Mouse (Mus musculus) neural tube, embryonic 13.5 days (tissue): ENCODE data around the gene Hs6st2. TPM values are rescaled to one million over a fixed set of nuclear protein-coding genes. Genes with fewer than 3 reads are reported as not detected.

Experiments
- ATAC-seq: fragments of 200-750 bp; cut with Nextera tagmentation; 2 replicates; pipeline ENCODE4 v1.8.0; 2017; ENCODE audit warnings: low read depth, mild to moderate bottlenecking, moderate TSS enrichment, moderate library complexity
- H3K27ac ChIP-seq: fragments of 300-500 bp; sonication (generic); replicated peaks from 2 replicates; pipeline ENCODE4 v1.5.1; 2015; ENCODE audit warnings: moderate library complexity, mild to moderate bottlenecking, inconsistent platforms
- H3K27me3 ChIP-seq: fragments of 300-500 bp; sonication (generic); 2 replicates; pipeline ENCODE4 v1.6.1; 2015; ENCODE audit warnings: mild to moderate bottlenecking, inconsistent platforms
- H3K36me3 ChIP-seq: fragments of 300-500 bp; sonication (generic); 2 replicates; pipeline ENCODE4 v1.6.1; 2015; ENCODE audit warnings: mild to moderate bottlenecking, inconsistent platforms
- H3K4me1 ChIP-seq: fragments of 300-500 bp; sonication (generic); replicated peaks from 2 replicates; pipeline ENCODE4 v1.6.1; 2015; ENCODE audit warnings: inconsistent platforms
- H3K4me2 ChIP-seq: fragments of 300-500 bp; sonication (generic); 2 replicates; pipeline ENCODE4 v1.6.1; 2015; ENCODE audit warnings: inconsistent platforms, mild to moderate bottlenecking, moderate library complexity
- H3K4me3 ChIP-seq: fragments of 300-500 bp; sonication (generic); 2 replicates; pipeline ENCODE4 v1.5.1; 2015; ENCODE audit warnings: mild to moderate bottlenecking, inconsistent platforms
- H3K9ac ChIP-seq: fragments of 300-500 bp; sonication (generic); 2 replicates; pipeline ENCODE4 v1.6.1; 2015; ENCODE audit warnings: moderate library complexity, mild to moderate bottlenecking, inconsistent platforms
- H3K9me3 ChIP-seq: fragments of 300-500 bp; sonication (generic); 2 replicates; pipeline ENCODE4 v1.6.1; 2016; ENCODE audit warnings: inconsistent platforms
- WGBS: fragments of 180-500 bp; shearing (Covaris S2); methylation state at CpG from one replicate; pipeline ENCODE4 v1.1.7; 2015; 5-methylcytosine and 5-hydroxymethylcytosine counted together
- polyA plus RNA-seq: library from polyadenylated mRNA; unstranded; fragments of >200 nt; fragmentation: Nextera tagmentation; extraction: Ambion mirVana; gene quantifications from 2 replicates; pipeline ENCODE4 v1.2.1, GENCODE M21; 2015

The Hs6st2 gene
- polyA plus RNA-seq, 1 experiment from 2014 or later, result 14.0 TPM

DNA sequence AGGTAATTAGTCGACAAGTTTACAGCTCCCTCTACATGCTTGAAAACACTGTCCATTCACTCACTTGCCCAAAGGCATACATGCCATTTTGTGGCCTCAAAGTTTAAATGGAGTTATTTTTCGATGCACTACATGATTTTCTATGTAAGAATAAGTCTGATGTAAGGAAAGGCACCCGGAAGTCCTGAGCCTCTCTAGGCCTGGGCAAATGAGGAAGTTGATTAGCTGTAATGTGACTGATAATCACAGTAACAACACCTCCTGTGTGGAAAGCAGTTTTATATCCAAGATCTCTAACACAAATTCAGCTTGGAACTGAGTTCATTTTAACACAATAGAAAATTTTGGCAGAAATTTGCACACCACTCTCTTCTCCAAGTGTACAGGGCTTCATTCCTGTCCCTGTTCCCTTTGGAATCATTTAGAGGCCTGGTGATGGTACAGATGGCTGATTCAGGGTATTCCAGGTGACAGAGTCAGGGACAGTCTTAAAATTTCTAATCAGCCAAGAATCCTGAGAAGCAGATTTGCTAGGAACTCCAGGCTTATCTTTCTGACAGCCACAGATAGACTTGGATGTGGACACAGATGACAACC, 38.9 kb downstream of the Hs6st2 start:
- Histone ChIP-seq H3K9me3 (no peaks in the 10 kb centered on the region), H3K4me2 (no peak overlapping the region), H3K27ac (no peak overlapping the region), H3K4me3 (no peak overlapping the region), H3K4me1 (no peaks in the 10 kb centered on the region), H3K9ac (no peak overlapping the region), H3K36me3 (no peaks in the 10 kb centered on the region), H3K27me3 (no peaks in the 10 kb centered on the region)
- ATAC-seq, result no peak
- WGBS, result 84% methylated on average over 3 of the region's 3 CpGs

DNA sequence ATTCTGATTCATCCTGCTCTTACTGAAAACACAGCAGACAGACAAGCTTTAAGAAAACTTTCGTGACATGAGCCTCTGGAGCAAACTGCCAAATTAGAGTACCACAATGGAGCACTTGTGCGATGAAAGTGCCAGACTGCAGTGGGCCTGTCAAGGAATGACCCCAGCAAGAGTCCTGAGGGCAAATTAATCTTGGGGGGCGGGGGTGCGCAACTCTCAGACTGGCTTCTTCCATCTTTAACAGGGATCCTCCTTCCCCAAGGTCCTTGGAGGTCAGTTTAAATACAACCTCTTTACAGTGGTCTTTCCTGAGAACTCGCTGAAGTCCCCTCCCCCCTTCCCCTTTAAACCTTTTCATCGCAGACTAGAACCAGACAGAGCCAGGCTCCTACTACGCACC, 45.9 kb downstream of the Hs6st2 start:
- ATAC-seq, result no peak
- 58% methylated on average over 7 of the region's 7 CpGs for WGBS
- Histone ChIP-seq H3K9ac (no peak overlapping the region), H3K9me3 (no peaks in the 10 kb centered on the region), H3K36me3 (no peaks in the 10 kb centered on the region), H3K27ac (no peak overlapping the region), H3K4me2 (no peak overlapping the region), H3K4me1 (no peaks in the 10 kb centered on the region), H3K27me3 (no peaks in the 10 kb centered on the region), H3K4me3 (no peak overlapping the region)

DNA sequence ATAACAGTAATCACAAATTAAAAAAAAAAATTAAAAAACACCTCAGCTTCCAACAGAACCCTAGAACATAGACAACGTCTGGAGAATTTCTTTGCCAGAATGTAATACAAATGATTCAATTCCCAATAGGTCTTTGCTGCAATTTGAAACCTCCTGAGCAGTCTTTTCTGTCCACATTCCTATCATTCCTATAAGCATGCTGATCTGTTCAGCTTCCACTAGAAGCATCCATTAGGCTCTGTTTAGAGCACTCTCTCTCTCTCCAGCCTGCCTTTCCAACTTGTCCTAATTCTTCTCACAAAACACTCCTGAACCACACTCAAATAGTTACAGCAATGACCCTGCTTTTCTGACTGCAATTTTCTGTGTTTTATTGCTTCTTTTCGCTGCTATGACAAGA, 50.3 kb downstream of the Hs6st2 start:
- Histone ChIP-seq H3K27ac (no peak overlapping the region), H3K4me3 (no peak overlapping the region), H3K36me3 (no peaks in the 10 kb centered on the region), H3K9ac (no peak overlapping the region), H3K4me2 (no peak overlapping the region), H3K27me3 (no peaks in the 10 kb centered on the region), H3K4me1 (no peaks in the 10 kb centered on the region), H3K9me3 (no peaks in the 10 kb centered on the region)
- WGBS, result 71% methylated on average over 2 of the region's 2 CpGs
- no peak for ATAC-seq

DNA sequence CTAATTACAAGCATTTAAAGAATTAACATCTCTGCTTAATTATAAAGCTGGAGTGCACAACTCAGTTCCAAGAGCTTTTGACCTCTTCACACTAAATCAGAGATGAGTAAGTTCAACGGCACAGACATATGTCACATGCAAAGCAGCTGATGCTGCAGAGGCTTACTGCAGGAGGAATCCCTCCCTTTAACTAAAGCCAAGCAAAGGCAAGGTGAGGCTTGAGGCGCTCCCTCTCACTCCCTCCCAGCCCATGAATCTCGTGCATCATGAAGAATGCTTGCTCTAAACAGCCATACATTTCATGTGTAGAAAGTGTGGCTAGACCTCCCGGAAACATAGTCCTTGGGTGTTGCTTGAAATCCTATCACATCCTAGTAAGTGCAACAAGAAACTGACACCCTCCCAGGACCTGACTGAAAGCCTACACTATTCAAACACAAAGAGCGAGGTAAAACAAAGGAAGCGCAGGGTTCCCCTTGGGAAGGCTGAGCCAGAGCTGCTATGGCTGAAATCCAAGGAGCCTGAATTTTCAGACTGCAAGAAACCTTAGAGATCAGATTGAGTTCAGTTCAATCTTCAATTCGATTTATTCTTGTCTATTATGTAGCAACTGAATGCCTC, 67.2 kb downstream of the Hs6st2 start:
- H3K4me2 ChIP-seq, result peak overlapping the region; percentile 16; the same call in 1 of the 2 replicates
- no peak overlapping the region for H3K4me3 ChIP-seq
- H3K4me1 ChIP-seq, result peaks cover 4% of the 10 kb centered on the region; the same call in 1 of the 2 replicates
- H3K9ac ChIP-seq, result no peak overlapping the region
- 29% methylated on average over 7 of the region's 7 CpGs for WGBS
- H3K27ac ChIP-seq, result peak overlapping the region; percentile 56
- H3K36me3 ChIP-seq, result no peaks in the 10 kb centered on the region
- H3K9me3 ChIP-seq, result no peaks in the 10 kb centered on the region
- 0 out of 2 replicates have a peak, but pooled peaks have one; percentile 43 for ATAC-seq
- H3K27me3 ChIP-seq, result no peaks in the 10 kb centered on the region

DNA sequence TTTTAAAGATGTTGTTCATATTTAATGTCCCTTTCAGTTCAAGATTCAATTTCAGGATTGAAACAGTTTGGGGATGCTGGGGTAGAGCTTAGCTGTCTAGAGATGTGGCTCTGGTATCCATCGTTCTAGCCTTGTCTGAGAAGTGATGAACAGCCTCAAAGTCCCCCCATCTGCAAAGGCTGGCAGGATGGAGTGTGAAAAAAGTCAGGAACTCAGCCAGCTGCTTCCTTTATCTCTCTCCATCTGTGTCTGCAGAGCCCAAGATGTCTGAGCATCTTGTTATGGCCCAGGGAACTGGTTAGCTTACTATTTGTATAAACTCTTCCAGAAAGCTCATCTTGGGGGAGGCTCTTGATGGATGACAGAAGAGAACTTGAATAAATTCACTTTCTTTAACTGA, 70.9 kb downstream of the Hs6st2 start:
- Histone ChIP-seq H3K9me3 (no peaks in the 10 kb centered on the region), H3K4me3 (no peak overlapping the region), H3K4me2 (no peak overlapping the region), H3K9ac (no peak overlapping the region), H3K27me3 (no peaks in the 10 kb centered on the region), H3K4me1 (peaks cover 4% of the 10 kb centered on the region; the same call in 1 of the 2 replicates), H3K27ac (no peak overlapping the region), H3K36me3 (no peaks in the 10 kb centered on the region)
- no peak for ATAC-seq
- WGBS, result 52% methylated on average over 1 of the region's 1 CpGs

DNA sequence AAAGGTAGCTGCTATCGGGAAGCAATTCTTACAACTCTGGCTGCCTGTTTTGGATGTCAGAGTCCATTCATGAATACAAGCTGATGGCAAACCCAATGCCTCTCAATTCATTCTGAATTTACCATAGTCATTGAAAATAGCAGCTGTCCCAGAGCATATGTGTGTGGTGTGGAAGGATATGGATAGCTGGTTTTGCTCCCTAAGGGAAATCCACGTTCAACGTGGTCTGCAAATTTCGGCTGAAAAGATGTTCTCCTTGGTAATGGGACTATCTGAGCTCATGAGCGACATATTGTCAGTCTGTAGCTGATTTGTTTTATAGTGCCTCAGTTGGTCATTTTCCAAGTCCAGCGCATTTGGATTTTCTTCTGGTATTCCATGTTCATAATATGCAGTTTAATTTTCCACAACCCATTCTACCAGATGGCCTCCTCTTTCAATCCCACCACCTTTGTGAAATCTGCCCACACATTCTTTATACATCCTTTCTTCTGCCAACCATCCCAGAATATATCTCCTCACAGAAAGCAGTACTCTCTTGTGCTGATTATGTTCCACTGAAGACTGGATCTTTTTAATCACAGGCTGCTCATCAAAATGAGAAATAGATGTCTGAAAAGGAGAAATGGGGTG, 75.3 kb downstream of the Hs6st2 start:
- no peak overlapping the region for H3K4me3 ChIP-seq
- H3K9ac ChIP-seq, result no peak overlapping the region
- H3K4me1 ChIP-seq, result no peaks in the 10 kb centered on the region
- H3K9me3 ChIP-seq, result no peaks in the 10 kb centered on the region
- H3K4me2 ChIP-seq, result no peak overlapping the region
- no peaks in the 10 kb centered on the region for H3K36me3 ChIP-seq
- no peak overlapping the region for H3K27ac ChIP-seq
- no peaks in the 10 kb centered on the region for H3K27me3 ChIP-seq
- 86% methylated on average over 6 of the region's 6 CpGs for WGBS
- no peak for ATAC-seq

DNA sequence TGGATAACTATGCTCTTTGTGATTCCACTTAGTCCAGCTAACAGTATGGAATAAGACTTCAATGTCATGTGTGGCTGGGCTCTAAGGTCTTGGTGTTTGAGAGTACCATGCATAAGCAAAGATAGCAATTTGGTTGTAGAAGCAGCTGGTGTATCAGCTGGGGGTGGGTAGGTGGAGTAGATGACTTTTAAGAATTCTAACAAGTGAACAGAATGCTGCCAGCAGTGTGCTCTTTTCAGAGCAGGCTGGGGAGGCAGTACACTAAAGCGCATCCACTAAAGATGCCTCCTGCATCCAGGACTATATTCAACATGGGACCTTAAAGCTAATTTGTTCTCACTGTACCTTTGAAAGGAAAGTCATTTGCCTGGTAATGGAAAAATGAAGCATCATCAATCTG, 88.9 kb downstream of the Hs6st2 start:
- Histone ChIP-seq H3K4me3 (no peak overlapping the region), H3K27ac (no peak overlapping the region), H3K4me1 (no peaks in the 10 kb centered on the region), H3K9ac (no peak overlapping the region), H3K27me3 (no peaks in the 10 kb centered on the region), H3K4me2 (no peak overlapping the region), H3K36me3 (no peaks in the 10 kb centered on the region), H3K9me3 (no peaks in the 10 kb centered on the region)
- 96% methylated on average over 1 of the region's 1 CpGs for WGBS
- ATAC-seq, result no peak

DNA sequence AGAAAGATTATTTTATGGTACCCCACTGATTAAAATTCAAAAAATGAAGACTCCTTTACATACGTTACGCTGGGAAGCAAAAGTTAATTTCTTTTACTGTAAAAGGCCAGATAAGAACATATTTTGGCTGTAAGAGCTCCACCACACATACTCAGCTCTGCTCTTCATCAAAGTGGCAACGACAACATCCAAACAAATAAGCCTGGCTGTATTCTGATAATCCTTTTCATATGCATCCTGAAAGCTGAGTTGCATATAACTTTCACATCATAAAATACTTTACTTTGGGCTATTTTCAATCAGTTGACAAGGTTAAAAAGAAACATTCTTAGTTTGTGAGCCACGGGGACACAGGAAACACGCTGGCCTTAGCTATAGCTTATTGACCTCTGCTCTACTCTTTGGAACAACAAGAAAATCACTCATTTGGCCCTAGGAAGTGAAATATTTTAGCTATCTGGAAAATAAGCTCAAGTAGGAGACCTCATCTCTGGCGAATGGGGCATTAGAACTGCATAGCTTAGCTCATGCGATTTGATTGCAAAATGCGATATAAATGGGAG, 91.1 kb downstream of the Hs6st2 start:
- Histone ChIP-seq H3K36me3 (no peaks in the 10 kb centered on the region), H3K4me2 (no peak overlapping the region), H3K4me1 (no peaks in the 10 kb centered on the region), H3K4me3 (no peak overlapping the region), H3K9ac (no peak overlapping the region), H3K9me3 (no peaks in the 10 kb centered on the region), H3K27me3 (no peaks in the 10 kb centered on the region), H3K27ac (no peak overlapping the region)
- ATAC-seq, result no peak
- 89% methylated on average over 8 of the region's 8 CpGs for WGBS

DNA sequence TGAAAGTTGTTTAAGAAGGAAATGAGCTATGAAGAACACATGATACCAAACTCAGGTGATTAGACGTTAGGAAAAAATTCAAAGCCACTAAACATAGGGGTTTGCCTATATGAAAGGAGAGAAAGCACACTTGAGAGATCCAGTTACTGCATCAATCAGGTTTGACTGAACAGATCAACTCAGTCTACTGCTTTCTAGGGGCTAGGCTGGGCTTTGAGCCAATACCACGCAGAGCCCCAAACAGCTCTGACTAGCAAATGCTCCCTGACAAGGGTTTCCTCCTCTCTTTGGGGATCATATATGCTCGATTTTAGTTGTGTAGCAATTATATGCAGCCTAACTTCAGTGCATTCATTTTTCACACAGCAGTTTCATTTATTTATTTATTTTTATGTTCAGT, 96.2 kb downstream of the Hs6st2 start:
- peak; percentile 50 for ATAC-seq
- H3K4me1 ChIP-seq, result no peaks in the 10 kb centered on the region
- H3K9me3 ChIP-seq, result no peaks in the 10 kb centered on the region
- H3K4me2 ChIP-seq, result no peak overlapping the region
- H3K4me3 ChIP-seq, result no peak overlapping the region
- H3K36me3 ChIP-seq, result no peaks in the 10 kb centered on the region
- 64% methylated on average over 3 of the region's 3 CpGs for WGBS
- H3K27me3 ChIP-seq, result no peaks in the 10 kb centered on the region
- H3K9ac ChIP-seq, result no peak overlapping the region
- H3K27ac ChIP-seq, result no peak overlapping the region

DNA sequence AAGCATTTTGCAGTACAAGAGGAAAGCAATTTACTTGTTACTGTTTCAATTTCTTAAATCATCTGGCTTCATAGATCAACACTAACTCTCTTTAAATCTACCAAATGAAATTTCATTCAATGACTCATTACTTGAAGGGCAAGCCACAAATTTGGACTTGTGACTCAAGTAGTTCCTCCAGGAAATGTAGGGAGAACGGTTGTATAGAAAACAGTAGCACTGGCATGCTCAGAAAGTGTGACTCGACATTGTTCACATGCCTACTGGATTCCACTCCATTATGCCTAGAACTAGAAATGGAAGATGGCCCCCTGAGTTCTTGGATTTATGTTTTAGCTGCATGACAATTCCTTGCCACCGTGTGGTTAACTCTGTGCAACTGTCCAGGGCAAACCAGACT, 100.0 kb downstream of the Hs6st2 start:
- H3K9me3 ChIP-seq, result no peaks in the 10 kb centered on the region
- no peak overlapping the region for H3K27ac ChIP-seq
- WGBS, result 76% methylated on average over 3 of the region's 3 CpGs
- H3K4me1 ChIP-seq, result no peaks in the 10 kb centered on the region
- ATAC-seq, result no peak
- H3K4me2 ChIP-seq, result no peak overlapping the region
- no peak overlapping the region for H3K9ac ChIP-seq
- no peaks in the 10 kb centered on the region for H3K27me3 ChIP-seq
- H3K36me3 ChIP-seq, result no peaks in the 10 kb centered on the region
- H3K4me3 ChIP-seq, result no peak overlapping the region

DNA sequence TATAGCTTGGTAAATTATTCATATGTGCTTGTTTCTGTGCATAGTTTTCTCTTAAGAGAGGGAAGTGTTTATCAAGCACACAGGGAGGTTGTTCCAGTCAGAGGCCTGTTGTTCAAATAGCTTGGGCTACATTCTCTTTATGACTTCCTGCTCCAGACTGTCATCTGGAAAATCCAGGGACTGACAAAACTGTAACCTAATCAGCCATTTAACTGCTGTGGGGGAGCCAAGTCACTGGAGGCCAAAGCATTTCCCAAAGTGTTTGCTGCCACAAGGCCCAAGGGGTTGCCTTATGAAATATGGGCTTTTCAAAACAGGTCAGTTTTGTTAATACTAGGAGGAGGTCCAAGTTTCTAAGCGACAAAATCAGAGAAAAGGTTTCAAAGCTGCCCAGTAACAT, 119.8 kb downstream of the Hs6st2 start:
- no peak for ATAC-seq
- no peaks in the 10 kb centered on the region for H3K36me3 ChIP-seq
- WGBS, result 56% methylated on average over 1 of the region's 1 CpGs

DNA sequence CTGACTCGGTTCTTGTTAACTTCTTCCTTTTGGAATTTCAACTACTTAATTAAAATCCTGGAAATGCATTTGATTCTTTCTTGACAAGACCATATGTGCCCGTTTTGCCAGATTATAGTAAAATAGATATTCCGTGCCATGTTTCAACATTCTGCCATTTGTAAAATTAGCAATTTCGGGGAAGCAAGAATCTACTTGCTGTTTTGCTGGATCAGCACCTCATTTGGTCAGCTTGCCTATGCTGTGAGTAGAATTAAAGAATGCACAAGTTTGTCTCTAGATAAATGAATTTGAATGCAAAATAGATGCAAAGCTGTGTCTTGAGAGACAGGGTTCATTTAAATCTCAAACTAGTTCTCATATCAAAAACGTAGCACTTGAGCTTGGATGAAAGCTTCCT, 142.0 kb downstream of the Hs6st2 start:
- 85% methylated on average over 5 of the region's 5 CpGs for WGBS
- H3K4me1 ChIP-seq, result no peaks in the 10 kb centered on the region
- ATAC-seq, result no peak

More for the DNA sequence above, 119.8 kb downstream of the Hs6st2 start:
- no peak overlapping the region for H3K9ac ChIP-seq
- H3K27ac ChIP-seq, result no peak overlapping the region
- no peaks in the 10 kb centered on the region for H3K4me1 ChIP-seq
- no peak overlapping the region for H3K4me3 ChIP-seq
- no peaks in the 10 kb centered on the region for H3K9me3 ChIP-seq
- no peaks in the 10 kb centered on the region for H3K27me3 ChIP-seq
- H3K4me2 ChIP-seq, result no peak overlapping the region

More for the DNA sequence above, 142.0 kb downstream of the Hs6st2 start:
- no peaks in the 10 kb centered on the region for H3K36me3 ChIP-seq
- no peak overlapping the region for H3K4me3 ChIP-seq
- no peak overlapping the region for H3K9ac ChIP-seq
- H3K4me2 ChIP-seq, result no peak overlapping the region
- H3K27ac ChIP-seq, result no peak overlapping the region
- no peaks in the 10 kb centered on the region for H3K9me3 ChIP-seq
- no peaks in the 10 kb centered on the region for H3K27me3 ChIP-seq
